Mouse (Mus musculus) left cerebral cortex, adult 2 months (tissue): Measurements from ENCODE around the gene Hnrnpul2. TPM values are rescaled to one million over a fixed set of nuclear protein-coding genes. Genes with fewer than 3 reads are reported as not detected.
"Not testable (repeated sequence)": the region's sequence is repeated elsewhere in the genome, so short reads cannot be mapped to it uniquely, and the experiment has no call there.

Source experiments
- DNase-seq, 2 experiments: peaks; one replicate each; pipeline ENCODE4 v3.0.0; 2021 to 2022; ENCODE audit warnings: low spot score in 2 of 2, mixed read lengths in 1 of 2; ENCODE audit errors: extremely low spot score in 1 of 2
- H3K27ac ChIP-seq: fragments of 200-600 bp; 2 replicates; pipeline ENCODE4 v1.8.1; 2022
- H3K4me3 ChIP-seq: fragments of 200-600 bp; 2 replicates; pipeline ENCODE4 v1.8.1; 2022
- CTCF ChIP-seq: fragments of 200-600 bp; IDR thresholded peaks from 2 replicates; pipeline ENCODE4 v1.8.1; 2022; ENCODE audit warnings: antibody characterized with exemption, mild to moderate bottlenecking, moderate library complexity
- intact Hi-C: fragments of 180-260 bp; cut with DNase I; formaldehyde crosslinking; loops from one replicate; pipeline ENCODE4 v1.15.1; 2025
- total RNA-seq, 2 experiments: library from RNA; stranded (reverse); gene quantifications; 2 replicates each; pipeline ENCODE4 v1.2.3; 2021

Hnrnpul2 gene
- total RNA-seq, 2 experiments from 2014 or later = 125 to 129 TPM

DNA sequence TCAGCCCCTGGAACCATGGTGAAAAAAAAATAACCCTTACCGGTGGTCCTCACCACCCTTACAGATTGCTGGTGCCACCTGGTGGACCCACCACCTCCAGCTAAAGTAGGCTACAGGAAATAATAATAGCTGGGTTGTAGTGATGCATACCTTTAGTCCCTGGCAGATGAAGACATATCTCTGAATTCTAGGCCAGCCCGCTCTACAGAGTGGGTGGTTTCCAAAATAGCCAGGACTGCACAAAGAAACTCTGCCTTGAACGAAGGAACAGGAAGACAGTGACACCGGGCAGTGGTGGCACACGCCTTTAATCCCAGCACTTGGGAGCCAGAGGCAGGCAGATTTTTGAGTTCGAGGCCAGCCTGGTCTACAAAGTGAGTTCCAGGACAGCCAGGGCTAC, 44.5 kb downstream of the Hnrnpul2 start:
- TF ChIP-seq CTCF = no peak; the same call in 1 of the 2 replicates
- Histone ChIP-seq H3K27ac (no peak overlapping the region), H3K4me3 (no peak overlapping the region)
- no peak for DNase-seq
- intact Hi-C loops = no loop called here

DNA sequence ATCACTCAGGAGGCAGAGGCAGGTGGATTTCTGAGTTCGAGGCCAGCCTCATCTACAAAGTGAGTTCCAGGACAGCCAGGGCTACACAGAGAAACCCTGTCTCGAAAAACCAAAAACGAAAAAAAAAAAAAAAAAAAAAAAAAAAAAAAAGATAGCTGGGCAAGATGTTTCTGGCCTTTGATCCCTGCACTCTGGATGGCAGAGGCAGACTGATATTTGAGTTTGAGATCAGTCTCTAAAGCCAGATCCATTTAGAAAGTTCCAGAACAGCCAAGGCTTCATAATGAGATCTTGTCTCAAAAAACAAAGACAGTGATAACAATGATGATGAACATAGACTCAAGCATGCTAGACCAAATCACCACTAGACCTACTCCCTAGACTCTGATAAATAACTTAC, 50.6 kb downstream of the Hnrnpul2 start:
- H3K4me3 ChIP-seq, intact Hi-C loops: not testable (repeated sequence)

GRCm38 (mm10) chr19:8870838-8871237, 51.0 kb downstream of the Hnrnpul2 start:
- H3K4me3 ChIP-seq = peak overlapping the region; percentile 88
- peak overlapping the region; percentile 82 for H3K27ac ChIP-seq
- no peak for DNase-seq
- intact Hi-C loops = loop anchor here (1.0 kb wide), 1 partner anchor 52 kb away; the partner anchor contains the start of gene Ttc9c
- TF ChIP-seq CTCF = no peak

More for the DNA sequence above, 50.6 kb downstream of the Hnrnpul2 start:
- H3K27ac ChIP-seq, DNase-seq: not testable (repeated sequence)

- intact Hi-C loops = loop anchor here (1.0 kb wide), 1 partner anchor 52 kb away; the partner anchor contains the start of gene Ttc9c
- peak; percentile 97 to 99 for DNase-seq
Observed at GRCm38 (mm10) chr19:8871267-8872186, 51.7 kb downstream of the Hnrnpul2 start, which contains the start of gene Ubxn1. TSS of gene Ubxn1 (plus strand) at chr19:8871496.

GRCm38 (mm10) chr19:8872266-8872840, 52.5 kb downstream of the Hnrnpul2 start:
- TF ChIP-seq CTCF = no peak
- intact Hi-C loops = no loop called here
- no peak overlapping the region; the same call in 1 of the 2 replicates for H3K27ac ChIP-seq
- peak overlapping the region; percentile 88 for H3K4me3 ChIP-seq
- no peak for DNase-seq

More at GRCm38 (mm10) chr19:8871267-8872186, 51.7 kb downstream of the Hnrnpul2 start, which contains the start of gene Ubxn1:
- Histone ChIP-seq H3K4me3 (peak within 1 kb of the TSS; percentile 88), H3K27ac (peak within 1 kb of the TSS; percentile 82)
- TF ChIP-seq CTCF = no peak

GRCm38 (mm10) chr19:8875031-8875430, 55.2 kb downstream of the Hnrnpul2 start:
- DNase-seq = no peak
- no peak overlapping the region for H3K4me3 ChIP-seq
- intact Hi-C loops = no loop called here
- H3K27ac ChIP-seq = no peak overlapping the region
- no peak for TF ChIP-seq CTCF

DNA sequence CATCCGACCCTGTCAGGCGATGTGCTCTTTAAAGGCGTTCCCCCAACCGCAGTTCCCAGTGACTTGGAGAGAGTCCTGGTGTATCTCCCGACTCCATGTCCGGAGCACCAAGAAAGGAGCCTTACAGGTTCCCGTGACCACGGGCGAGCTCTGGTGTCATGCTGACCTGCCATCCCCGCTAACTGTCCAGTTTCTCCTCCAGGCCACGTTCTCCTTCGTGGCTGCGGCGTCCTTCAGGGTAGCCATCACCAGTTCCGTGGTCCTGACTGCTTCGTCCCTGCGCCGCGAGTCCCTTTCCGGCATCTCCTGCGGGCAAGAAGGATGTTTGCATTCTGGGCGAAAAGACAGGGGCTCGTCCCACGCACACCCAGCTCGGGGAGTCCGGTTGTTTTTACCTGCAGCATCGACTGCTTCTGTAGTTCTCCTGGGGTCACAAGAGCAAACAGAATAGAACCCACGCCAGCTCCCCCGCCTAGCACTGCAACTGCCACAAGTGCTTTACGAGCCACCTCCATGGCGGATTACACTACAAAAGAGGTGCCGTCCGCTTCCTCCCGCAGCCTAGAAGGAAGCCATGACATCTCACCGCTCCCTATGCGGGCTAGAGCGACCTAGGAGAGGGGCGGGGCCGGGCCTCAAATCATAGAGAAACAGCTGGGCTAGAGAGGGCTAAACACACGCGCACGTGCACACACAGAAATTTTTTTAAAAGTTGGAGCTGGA, 60.7 kb downstream of the Hnrnpul2 start, which contains the start of gene Uqcc3:
TSS of gene Uqcc3 (minus strand) at position 613 of the 723 bp plus-strand sequence.
- peak within 1 kb of the TSS; percentile 90 for H3K4me3 ChIP-seq
- peak within 1 kb of the TSS; percentile 95 for H3K27ac ChIP-seq
- no peak for TF ChIP-seq CTCF
- intact Hi-C loops = no loop called here
- peak; percentile 86 for DNase-seq

DNA sequence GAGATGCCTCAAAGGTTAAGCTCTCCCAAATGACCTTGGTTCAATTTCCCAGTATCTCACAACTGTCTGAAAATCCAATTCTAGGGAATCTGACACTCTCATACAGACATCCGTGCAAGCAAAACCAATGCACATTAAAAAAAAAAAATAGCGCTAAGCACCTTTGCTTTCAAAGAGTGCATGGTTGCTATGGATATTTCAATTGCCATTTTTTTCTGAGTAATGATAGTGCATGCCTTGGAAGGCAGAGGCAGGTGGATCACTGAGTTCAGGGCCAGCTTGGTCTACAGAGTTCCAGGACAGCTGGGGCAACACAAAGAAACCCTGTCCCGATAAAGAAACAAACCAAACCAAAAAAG, 61.2 kb downstream of the Hnrnpul2 start:
- DNase-seq = no peak
- TF ChIP-seq CTCF = no peak
- peak overlapping the region; percentile 95 for H3K27ac ChIP-seq
- peak overlapping the region; percentile 90 for H3K4me3 ChIP-seq
- intact Hi-C loops = no loop called here

DNA sequence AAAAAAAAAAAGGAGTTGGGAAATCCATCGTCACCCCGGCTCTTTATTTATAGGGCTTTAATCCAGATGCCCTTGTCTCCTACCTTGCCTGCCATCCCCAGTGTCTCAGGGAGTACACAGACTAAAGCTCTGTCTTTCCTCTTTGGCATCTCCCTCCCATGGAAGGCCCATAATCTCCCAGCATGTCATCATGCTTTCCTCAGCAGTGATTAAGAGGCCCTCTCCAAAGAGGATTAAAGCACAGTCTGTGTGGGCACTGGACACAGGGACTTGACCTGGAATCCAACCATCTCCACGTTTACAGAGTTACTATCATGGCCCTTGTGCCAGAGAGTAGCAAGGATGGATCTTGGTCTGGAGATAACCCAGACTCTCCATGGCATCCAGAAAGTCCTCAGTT, 63.8 kb downstream of the Hnrnpul2 start, which contains the start of the genes Lbhd1 and Gm49403:
TSS of gene Lbhd1 (plus strand) at position 117 of the 400 bp plus-strand sequence.
TSS of gene Gm49403 (plus strand) at position 315 of the 400 bp plus-strand sequence.
- no peak for TF ChIP-seq CTCF
- DNase-seq = no peak
- H3K27ac ChIP-seq = no peak within 1 kb of the TSS
- intact Hi-C loops = no loop called here
- no peak within 1 kb of the TSS for H3K4me3 ChIP-seq

Other genes with a start within 250 kb of the Hnrnpul2 start
- 10 to 100 TPM; 12.5 TPM for gene Slc22a8, start 228.8 kb upstream of the Hnrnpul2 start, total RNA-seq
- 1 to 10 TPM; 5.2 to 7.3 TPM for gene Slc22a6, start 202.0 kb upstream of the Hnrnpul2 start, total RNA-seq
- 100 to 1,000 TPM; 152 to 155 TPM for gene Chrm1, start 156.2 kb upstream of the Hnrnpul2 start, total RNA-seq
- gene Slc3a2, start 96.6 kb upstream of the Hnrnpul2 start, total RNA-seq = 100 to 1,000 TPM; 144 to 154 TPM
- 10 to 100 TPM; 48.5 to 53.1 TPM for gene Wdr74, start 84.2 kb upstream of the Hnrnpul2 start, total RNA-seq
- 1 to 10 TPM; 1.4 to 1.8 TPM for gene 1700092M07Rik, start 79.3 kb upstream of the Hnrnpul2 start, total RNA-seq
- 10 to 100 TPM; 71.2 to 77.9 TPM for gene Stx5a, start 78.6 kb upstream of the Hnrnpul2 start, total RNA-seq
- 10 to 100 TPM; 90.2 to 98.8 TPM for gene Nxf1, start 62.9 kb upstream of the Hnrnpul2 start, total RNA-seq
- gene Tmem223, start 49.0 kb upstream of the Hnrnpul2 start, total RNA-seq = 10 to 100 TPM; 63.8 to 66.8 TPM
- 1 to 10 TPM; 8.2 to 8.7 TPM for gene Tmem179b, start 45.5 kb upstream of the Hnrnpul2 start, total RNA-seq
- 10 to 100 TPM; 13.1 to 14.3 TPM for gene Taf6l, start 33.6 kb upstream of the Hnrnpul2 start, total RNA-seq
- gene Polr2g, start 21.4 kb upstream of the Hnrnpul2 start, total RNA-seq = 100 to 1,000 TPM in 1 of 2 experiments, 10 to 100 TPM in 1; 96.6 to 105 TPM
- gene Zbtb3, start 17.5 kb upstream of the Hnrnpul2 start, total RNA-seq = 1 to 10 TPM; 5.3 to 6.7 TPM
- 10 to 100 TPM; 34.5 to 36.7 TPM for gene Ttc9c, start 677 bp upstream of the Hnrnpul2 start, total RNA-seq
- gene AC129217.1, start 9.8 kb downstream of the Hnrnpul2 start, total RNA-seq = not detected
- 100 to 1,000 TPM; 109 TPM for gene Bscl2, start 17.5 kb downstream of the Hnrnpul2 start, total RNA-seq
- gene Gng3, start 19.2 kb downstream of the Hnrnpul2 start, total RNA-seq = 100 to 1,000 TPM; 184 to 198 TPM
- 1 to 10 TPM in 1 of 2 experiments, under 1 TPM in 1; 0.87 to 1.1 TPM for gene Lrrn4cl, start 30.8 kb downstream of the Hnrnpul2 start, total RNA-seq
- 10 to 100 TPM; 86.1 to 94.7 TPM for gene Ubxn1, start 51.5 kb downstream of the Hnrnpul2 start, total RNA-seq
- gene Uqcc3, start 60.9 kb downstream of the Hnrnpul2 start, total RNA-seq = 10 to 100 TPM; 33.1 to 36.2 TPM
- 1 to 10 TPM; 6.5 to 9.3 TPM for gene Lbhd1, start 63.7 kb downstream of the Hnrnpul2 start, total RNA-seq
- gene Gm49403, start 63.9 kb downstream of the Hnrnpul2 start, total RNA-seq = not detected
- gene 1810009A15Rik, start 68.8 kb downstream of the Hnrnpul2 start, total RNA-seq = 10 to 100 TPM; 22.5 to 23.2 TPM
- 1 to 10 TPM; 1.2 to 6.7 TPM for gene Gm49416, start 68.9 kb downstream of the Hnrnpul2 start, total RNA-seq
- 10 to 100 TPM; 21.7 to 22.9 TPM for gene Ints5, start 73.0 kb downstream of the Hnrnpul2 start, total RNA-seq
- gene Ganab, start 78.1 kb downstream of the Hnrnpul2 start, total RNA-seq = 100 to 1,000 TPM in 1 of 2 experiments, 10 to 100 TPM in 1; 96.4 to 104 TPM
- 100 to 1,000 TPM; 172 to 173 TPM for gene B3gat3, start 100.4 kb downstream of the Hnrnpul2 start, total RNA-seq
- 1 to 10 TPM; 5.6 to 7.2 TPM for gene Rom1, start 109.3 kb downstream of the Hnrnpul2 start, total RNA-seq
- gene Eml3, start 109.5 kb downstream of the Hnrnpul2 start, total RNA-seq = 10 to 100 TPM; 11.0 to 13.7 TPM
- gene Mta2, start 121.9 kb downstream of the Hnrnpul2 start, total RNA-seq = 10 to 100 TPM; 55.5 to 55.6 TPM
- gene Tut1, start 133.8 kb downstream of the Hnrnpul2 start, total RNA-seq = 10 to 100 TPM; 21.4 to 22.4 TPM
- 100 to 1,000 TPM; 228 to 236 TPM for gene Eef1g, start 147.0 kb downstream of the Hnrnpul2 start, total RNA-seq
- 10 to 100 TPM; 22.5 to 32.2 TPM for gene Ahnak, start 169.3 kb downstream of the Hnrnpul2 start, total RNA-seq